Mouse (Mus musculus) embryonic facial prominence, embryonic 12.5 days (tissue): Measurements from ENCODE around the gene Chst11. TPM values are rescaled to one million over a fixed set of nuclear protein-coding genes. Genes with fewer than 3 reads are reported as not detected.

ENCODE experiments used
- ATAC-seq: fragments of 200-750 bp; cut with Nextera tagmentation; 2 replicates; pipeline ENCODE4 v1.8.0; 2017; ENCODE audit not compliant: insufficient number of reproducible peaks, insufficient read depth, low FRiP score, low TSS enrichment
- H3K27ac ChIP-seq: fragments of 300-500 bp; sonication (generic); 2 replicates; pipeline ENCODE4 v1.5.1; 2016; ENCODE audit warnings: mild to moderate bottlenecking
- H3K27me3 ChIP-seq: fragments of 300-500 bp; sonication (generic); 2 replicates; pipeline ENCODE4 v1.6.1; 2016; ENCODE audit warnings: mild to moderate bottlenecking, moderate library complexity
- H3K36me3 ChIP-seq: fragments of 300-500 bp; sonication (generic); 2 replicates; pipeline ENCODE4 v1.6.1; 2016; ENCODE audit warnings: mild to moderate bottlenecking
- H3K4me1 ChIP-seq: fragments of 300-500 bp; sonication (generic); 2 replicates; pipeline ENCODE4 v1.6.1; 2016
- H3K4me2 ChIP-seq: fragments of 300-500 bp; sonication (generic); replicated peaks from 2 replicates; pipeline ENCODE4 v1.6.1; 2016; ENCODE audit warnings: mild to moderate bottlenecking, moderate library complexity
- H3K4me3 ChIP-seq: fragments of 300-500 bp; sonication (generic); 2 replicates; pipeline ENCODE4 v1.5.1; 2016; ENCODE audit warnings: mild to moderate bottlenecking
- H3K9ac ChIP-seq: fragments of 300-500 bp; sonication (generic); 2 replicates; pipeline ENCODE4 v1.6.1; 2016; ENCODE audit warnings: mild to moderate bottlenecking, moderate library complexity
- H3K9me3 ChIP-seq: fragments of 300-500 bp; sonication (generic); 2 replicates; pipeline ENCODE4 v1.6.1; 2016; ENCODE audit warnings: mild to moderate bottlenecking, moderate library complexity
- WGBS: fragments of 180-500 bp; shearing (Covaris S2); methylation state at CpG from one replicate; pipeline ENCODE4 v1.1.7; 2016; 5-methylcytosine and 5-hydroxymethylcytosine counted together
- polyA plus RNA-seq: library from polyadenylated mRNA; unstranded; fragments of >200 nt; fragmentation: Nextera tagmentation; extraction: Ambion mirVana; gene quantifications from 2 replicates; pipeline ENCODE4 v1.2.1, GENCODE M21; 2016

The Chst11 gene
- polyA plus RNA-seq, 1 experiment from 2014 or later, result 2.4 TPM

DNA sequence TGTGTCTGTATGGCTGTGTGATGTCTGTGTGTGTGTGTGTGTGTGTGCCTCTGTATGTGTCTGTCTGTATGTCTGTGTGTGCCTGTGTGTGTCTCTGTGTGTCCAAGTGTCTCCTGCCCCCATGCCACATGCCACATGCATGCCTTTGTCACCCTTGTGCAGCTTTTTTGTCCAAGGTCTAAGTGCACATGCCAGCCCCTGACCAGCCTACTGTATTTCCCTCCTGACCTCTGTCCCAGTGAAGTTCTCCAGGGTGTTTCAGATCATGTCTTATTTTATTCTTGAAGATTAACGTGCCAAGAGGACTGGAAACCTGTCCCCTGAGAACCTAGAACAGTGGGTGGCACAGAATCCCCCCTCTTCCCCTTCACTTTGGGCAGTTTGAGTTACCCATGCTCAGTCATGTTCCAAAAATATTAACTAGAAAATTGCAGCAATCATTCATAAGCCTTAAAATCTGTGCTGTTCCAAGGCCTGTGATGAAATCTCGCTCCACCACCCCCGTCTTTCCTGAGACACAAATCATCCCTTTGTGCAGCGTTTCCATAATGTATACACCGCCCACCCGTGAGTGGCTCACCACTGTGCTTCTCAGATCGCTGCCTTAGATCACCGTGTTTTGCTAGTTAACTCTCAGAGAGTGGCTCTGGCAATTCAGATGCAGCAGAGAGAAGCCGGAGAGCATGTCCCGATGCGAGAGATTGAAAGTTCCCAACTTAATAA is 180.4 kb downstream of the Chst11 start:
- no peak for ATAC-seq
- Histone ChIP-seq H3K9me3 (no peaks in the 10 kb centered on the region), H3K36me3 (no peaks in the 10 kb centered on the region), H3K4me2 (no peak overlapping the region), H3K27me3 (no peaks in the 10 kb centered on the region), H3K9ac (no peak overlapping the region), H3K27ac (no peak overlapping the region), H3K4me3 (no peak overlapping the region), H3K4me1 (peaks cover 39% of the 10 kb centered on the region)
- WGBS, result 70% methylated on average over 11 of the region's 11 CpGs

DNA sequence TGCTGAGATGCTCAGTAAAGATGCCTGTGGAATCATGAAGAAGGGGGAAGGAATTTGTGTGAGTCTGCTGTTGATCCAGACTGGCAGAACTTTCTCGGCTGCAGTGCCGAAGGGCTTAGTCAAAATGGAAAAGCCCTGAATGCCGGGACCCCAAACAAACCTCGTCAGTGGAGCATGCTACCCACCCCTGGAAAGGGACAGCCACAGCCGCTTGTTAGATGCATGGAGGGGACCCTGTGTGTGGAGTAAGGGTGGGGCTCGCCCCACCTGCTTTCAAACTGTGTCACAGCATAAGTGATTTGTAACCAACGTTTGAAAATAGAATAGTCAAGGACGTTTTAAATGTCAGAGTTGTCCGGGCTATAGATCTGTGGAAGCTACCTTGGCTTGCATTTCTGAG is 181.0 kb downstream of the Chst11 start:
- Histone ChIP-seq H3K9me3 (no peaks in the 10 kb centered on the region), H3K4me2 (no peak overlapping the region), H3K9ac (no peak overlapping the region), H3K4me3 (no peak overlapping the region), H3K27me3 (no peaks in the 10 kb centered on the region), H3K27ac (no peak overlapping the region), H3K36me3 (no peaks in the 10 kb centered on the region), H3K4me1 (peaks cover 34% of the 10 kb centered on the region)
- ATAC-seq, result no peak
- WGBS, result 75% methylated on average over 9 of the region's 9 CpGs

GRCm38 (mm10) chr10:83167492-83167891 is 182.2 kb downstream of the Chst11 start:
- Histone ChIP-seq H3K9ac (no peak overlapping the region), H3K27ac (no peak overlapping the region), H3K4me3 (no peak overlapping the region), H3K9me3 (no peaks in the 10 kb centered on the region), H3K4me2 (no peak overlapping the region), H3K36me3 (no peaks in the 10 kb centered on the region), H3K27me3 (no peaks in the 10 kb centered on the region), H3K4me1 (peaks cover 21% of the 10 kb centered on the region)
- ATAC-seq, result no peak
- 83% methylated on average over 6 of the region's 6 CpGs for WGBS

- Histone ChIP-seq H3K27ac (no peak overlapping the region), H3K27me3 (no peaks in the 10 kb centered on the region), H3K4me2 (no peak overlapping the region), H3K36me3 (no peaks in the 10 kb centered on the region), H3K4me1 (peaks cover 12% of the 10 kb centered on the region; the same call in 1 of the 2 replicates), H3K9me3 (no peaks in the 10 kb centered on the region), H3K9ac (no peak overlapping the region), H3K4me3 (no peak overlapping the region)
- ATAC-seq, result no peak
- WGBS, result 76% methylated on average over 11 of the region's 11 CpGs
These were observed 183.2 kb downstream of the Chst11 start for GRCm38 (mm10) chr10:83168303-83169056.

- H3K4me1 ChIP-seq, result peaks cover 8% of the 10 kb centered on the region; the same call in 1 of the 2 replicates
- no peaks in the 10 kb centered on the region for H3K36me3 ChIP-seq
- H3K4me3 ChIP-seq, result no peak overlapping the region
- no peak overlapping the region for H3K27ac ChIP-seq
- H3K9me3 ChIP-seq, result no peaks in the 10 kb centered on the region
- H3K9ac ChIP-seq, result no peak overlapping the region
- no peaks in the 10 kb centered on the region for H3K27me3 ChIP-seq
- 78% methylated on average over 6 of the region's 6 CpGs for WGBS
- no peak overlapping the region for H3K4me2 ChIP-seq
- no peak for ATAC-seq
These were observed 184.3 kb downstream of the Chst11 start for GRCm38 (mm10) chr10:83169554-83169953.

DNA sequence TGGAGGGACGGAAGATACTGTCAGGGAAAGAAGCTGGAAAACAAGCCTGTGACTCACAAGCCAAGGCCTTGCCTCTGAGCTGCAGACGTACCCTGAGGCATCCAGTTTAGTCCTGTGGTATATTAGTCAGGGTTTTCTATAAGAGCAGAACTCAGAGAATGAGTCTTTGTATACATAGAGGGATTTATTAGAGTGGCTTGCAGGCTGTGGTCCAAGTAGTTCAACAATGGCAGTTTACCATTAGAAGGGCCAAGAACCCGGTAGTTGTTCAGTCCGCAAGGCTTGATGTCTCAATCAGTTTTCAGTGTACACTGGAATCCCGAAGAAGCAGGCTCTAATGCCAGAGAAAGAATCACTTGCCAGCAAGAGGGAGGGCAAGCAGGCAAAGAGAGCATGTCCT is 192.9 kb downstream of the Chst11 start:
- ATAC-seq, result no peak
- Histone ChIP-seq H3K9ac (no peak overlapping the region), H3K27me3 (no peaks in the 10 kb centered on the region), H3K27ac (no peak overlapping the region), H3K4me2 (no peak overlapping the region), H3K9me3 (no peaks in the 10 kb centered on the region), H3K36me3 (no peaks in the 10 kb centered on the region), H3K4me3 (no peak overlapping the region), H3K4me1 (peaks cover 12% of the 10 kb centered on the region)
- 77% methylated on average over 5 of the region's 5 CpGs for WGBS

DNA sequence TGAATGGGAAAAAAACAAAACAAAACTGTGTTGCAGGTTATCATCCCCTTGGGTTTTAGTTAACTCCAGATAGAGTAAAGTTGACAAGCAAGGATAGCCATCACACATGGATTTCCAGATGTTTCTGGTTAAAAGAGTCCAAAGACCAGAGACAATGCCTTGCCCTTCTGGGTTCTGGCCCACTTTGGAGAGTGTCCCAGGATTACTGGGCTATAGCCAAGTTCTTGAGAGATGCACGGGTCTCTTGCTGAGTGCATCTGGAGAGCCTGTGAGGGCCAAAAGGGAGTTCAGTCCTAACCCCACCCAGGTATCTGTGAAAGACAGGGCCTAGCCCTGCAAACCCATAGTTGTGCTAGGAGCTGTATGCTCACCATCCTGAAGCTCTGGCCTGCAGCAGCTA is 193.4 kb downstream of the Chst11 start:
- no peaks in the 10 kb centered on the region for H3K9me3 ChIP-seq
- WGBS, result 65% methylated on average over 1 of the region's 1 CpGs
- no peak for ATAC-seq
- H3K9ac ChIP-seq, result no peak overlapping the region
- no peak overlapping the region for H3K27ac ChIP-seq
- H3K4me3 ChIP-seq, result no peak overlapping the region
- no peaks in the 10 kb centered on the region for H3K36me3 ChIP-seq
- H3K27me3 ChIP-seq, result no peaks in the 10 kb centered on the region
- H3K4me2 ChIP-seq, result no peak overlapping the region
- H3K4me1 ChIP-seq, result peaks cover 16% of the 10 kb centered on the region

- H3K27me3 ChIP-seq, result no peaks in the 10 kb centered on the region
- no peaks in the 10 kb centered on the region for H3K9me3 ChIP-seq
- H3K4me1 ChIP-seq, result peaks cover 28% of the 10 kb centered on the region
- no peak for ATAC-seq
- no peak overlapping the region for H3K9ac ChIP-seq
- WGBS, result 67% methylated on average over 15 of the region's 15 CpGs
- H3K27ac ChIP-seq, result no peak overlapping the region
- no peak overlapping the region for H3K4me2 ChIP-seq
- H3K36me3 ChIP-seq, result no peaks in the 10 kb centered on the region
- H3K4me3 ChIP-seq, result no peak overlapping the region
These were observed 196.7 kb downstream of the Chst11 start for GRCm38 (mm10) chr10:83181831-83182572.

GRCm38 (mm10) chr10:83182573-83182960 is 197.3 kb downstream of the Chst11 start:
- no peaks in the 10 kb centered on the region for H3K27me3 ChIP-seq
- no peaks in the 10 kb centered on the region for H3K9me3 ChIP-seq
- 25% methylated on average over 8 of the region's 8 CpGs for WGBS
- H3K4me2 ChIP-seq, result no peak overlapping the region
- ATAC-seq, result no peak
- H3K9ac ChIP-seq, result no peak overlapping the region
- peaks cover 28% of the 10 kb centered on the region for H3K4me1 ChIP-seq
- no peaks in the 10 kb centered on the region for H3K36me3 ChIP-seq
- no peak overlapping the region for H3K27ac ChIP-seq
- no peak overlapping the region for H3K4me3 ChIP-seq

- Histone ChIP-seq H3K27ac (no peak overlapping the region; the same call in 1 of the 2 replicates), H3K4me3 (no peak overlapping the region), H3K27me3 (no peaks in the 10 kb centered on the region), H3K4me1 (peaks cover 28% of the 10 kb centered on the region), H3K4me2 (no peak overlapping the region), H3K9ac (no peak overlapping the region), H3K36me3 (no peaks in the 10 kb centered on the region), H3K9me3 (no peaks in the 10 kb centered on the region)
- ATAC-seq, result peak; percentile 35; the same call in 1 of the 2 replicates
- 49% methylated on average over 12 of the region's 12 CpGs for WGBS
These were observed 198.6 kb downstream of the Chst11 start for GRCm38 (mm10) chr10:83183634-83184479.

- Histone ChIP-seq H3K4me3 (no peak overlapping the region), H3K27me3 (no peaks in the 10 kb centered on the region), H3K9ac (no peak overlapping the region), H3K9me3 (no peaks in the 10 kb centered on the region), H3K4me1 (peaks cover 28% of the 10 kb centered on the region), H3K4me2 (no peak overlapping the region), H3K36me3 (no peaks in the 10 kb centered on the region), H3K27ac (no peak overlapping the region; the same call in 1 of the 2 replicates)
- WGBS, result 60% methylated on average over 7 of the region's 7 CpGs
- ATAC-seq, result no peak
These were observed 199.3 kb downstream of the Chst11 start for GRCm38 (mm10) chr10:83184480-83185069.
